Mouse (Mus musculus) induced T-regulatory cell, adult 2 months (primary cell): ENCODE measurements at regions not wholly inside any gene's neighbourhood (a gene's known extent, or its start where the extent isn't known, plus 50 kb on each side); places are given as distances from the start of the nearest gene placed in this dataset.

Experiments used
- DNase-seq: peaks from one replicate; pipeline ENCODE4 v3.0.0-alpha.2; 2012; ENCODE audit warnings: low read depth

DNA sequence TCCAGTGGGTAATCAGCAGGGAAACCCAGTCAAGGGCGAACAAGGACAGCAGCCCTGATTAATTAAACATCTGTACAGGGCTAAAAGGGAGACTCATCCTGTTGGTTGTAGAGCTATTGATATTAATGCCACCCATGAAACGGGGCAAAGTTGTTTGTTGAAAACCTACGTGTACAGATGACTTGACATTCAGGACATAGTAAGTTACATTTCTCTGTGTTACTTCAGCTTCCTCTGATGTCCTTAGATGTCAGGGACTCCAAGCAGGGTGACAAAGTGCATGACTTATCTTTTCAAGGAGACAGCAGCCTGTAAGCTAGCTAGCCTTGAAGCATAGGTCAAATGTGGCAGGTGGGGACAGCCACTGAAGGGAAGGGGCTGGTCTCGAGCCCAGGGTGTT, 390.5 kb downstream of the Ccdc171 start:
- no peak for DNase-seq

DNA sequence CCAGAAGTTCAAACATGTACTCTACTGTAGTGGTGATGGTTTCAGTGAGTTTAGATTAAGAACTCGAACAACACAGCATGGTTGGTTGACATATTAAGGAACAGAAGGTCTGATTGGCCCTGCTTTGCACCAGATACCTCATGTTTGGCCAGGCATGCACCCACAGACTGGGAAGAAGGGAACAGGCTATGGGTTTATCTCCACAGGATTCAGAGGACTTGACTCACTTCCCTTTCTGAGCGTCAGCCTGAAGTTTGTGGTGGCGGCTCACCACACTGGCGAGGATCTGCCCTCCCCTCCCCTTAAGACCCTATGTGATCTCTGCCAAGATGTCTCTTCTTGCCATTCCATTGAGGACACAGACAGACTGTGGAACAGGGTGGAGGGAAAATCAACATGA, 391.7 kb downstream of the Ccdc171 start:
- no peak for DNase-seq

DNA sequence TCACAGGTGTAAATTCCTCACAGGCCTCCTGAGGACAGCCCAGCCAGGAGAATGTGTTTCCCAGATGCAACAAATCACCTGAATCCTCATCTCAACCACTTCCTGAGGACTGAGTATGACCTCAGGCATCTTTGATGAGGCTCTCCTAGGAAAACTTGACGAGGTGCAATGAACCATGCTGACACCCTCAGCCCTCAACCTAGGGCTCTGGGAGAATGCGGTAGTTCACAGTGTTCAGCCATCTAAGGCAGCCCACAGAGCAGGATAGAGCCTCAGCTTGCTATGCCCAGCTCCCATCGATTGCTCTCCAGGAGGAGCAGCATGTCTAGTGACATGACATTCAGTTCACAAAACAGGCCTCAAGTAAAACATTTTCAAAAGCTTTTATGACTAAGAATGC, 392.7 kb downstream of the Ccdc171 start:
- DNase-seq, result no peak

DNA sequence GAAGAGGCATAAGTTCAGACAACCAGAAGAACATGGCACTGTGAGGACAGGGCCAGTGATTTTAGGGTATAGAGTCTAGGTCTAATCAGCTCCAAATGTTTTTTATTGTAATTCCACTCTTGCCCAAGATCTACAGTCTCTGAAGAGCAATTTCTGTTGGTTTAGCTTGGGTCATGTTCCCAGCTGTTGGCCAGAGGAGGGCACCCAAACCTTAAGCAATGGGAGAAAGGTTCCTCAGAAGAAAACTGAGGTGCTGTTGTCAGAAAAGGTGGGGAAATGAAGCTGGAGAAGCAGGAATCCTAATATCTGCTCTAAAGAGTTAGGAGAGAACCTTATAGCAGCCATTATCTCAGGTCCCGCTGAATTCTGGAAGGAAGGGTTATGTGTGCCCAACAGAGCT, 393.7 kb downstream of the Ccdc171 start:
- DNase-seq, result no peak

DNA sequence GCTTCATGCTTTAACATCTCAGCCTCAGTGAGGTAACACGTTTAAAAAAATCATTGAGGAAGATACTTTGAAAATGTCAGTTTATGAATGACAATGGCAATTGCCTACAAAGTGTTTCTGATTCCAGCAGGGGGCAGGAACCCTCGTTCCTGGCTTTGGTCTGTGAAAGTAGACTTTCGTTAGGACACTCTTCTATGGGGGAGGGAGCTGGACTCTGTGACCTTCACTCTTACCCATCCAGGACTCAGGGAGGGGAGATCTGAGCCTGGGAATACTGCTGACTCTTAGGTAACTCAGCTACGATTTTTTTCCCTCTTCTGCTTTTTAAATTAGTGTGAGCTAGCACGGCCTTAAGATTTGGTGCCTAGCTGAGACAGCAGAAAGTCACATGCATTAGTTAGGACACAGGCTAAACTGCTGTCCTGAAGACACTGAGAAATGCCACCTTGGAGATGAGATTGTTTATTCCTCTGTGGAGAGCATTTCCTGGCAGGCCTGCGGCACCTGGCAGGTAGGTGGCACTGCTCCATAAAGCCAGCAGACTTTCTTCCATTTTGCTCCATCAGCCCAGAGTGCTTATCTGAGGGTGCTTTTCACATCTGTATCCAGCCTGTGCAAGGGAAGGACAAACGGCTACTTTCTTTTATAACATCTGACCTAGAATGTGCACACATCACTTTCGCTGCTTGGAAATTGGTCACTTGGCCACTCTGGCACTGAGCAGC, 399.9 kb downstream of the Ccdc171 start:
- no peak for DNase-seq

DNA sequence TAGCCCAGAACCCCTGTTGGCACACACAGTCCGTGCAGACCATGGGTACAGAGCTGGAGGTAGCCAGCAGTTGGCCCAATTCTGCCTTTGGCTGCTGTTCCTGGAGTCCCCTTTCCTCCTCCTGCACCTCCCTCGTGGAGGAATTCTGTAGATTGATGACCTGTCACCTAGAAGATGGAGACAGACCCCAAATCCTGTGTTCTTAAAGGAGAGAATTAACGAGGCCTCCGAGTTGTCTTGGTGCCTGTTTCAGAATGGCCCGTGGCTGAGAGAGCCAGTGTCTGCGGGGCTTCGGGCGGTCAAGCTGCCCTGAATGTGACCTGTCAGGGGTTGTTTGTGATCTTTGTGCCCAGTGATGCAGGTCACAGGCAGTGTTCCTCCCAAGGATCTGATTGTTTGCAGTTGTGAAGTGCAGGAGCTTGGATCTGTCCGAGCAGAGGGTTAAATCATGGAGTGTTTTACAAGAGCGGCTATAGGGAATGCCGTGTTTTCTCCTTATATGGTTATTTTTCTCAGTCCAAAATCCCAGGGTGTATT, 400.9 kb downstream of the Ccdc171 start:
- DNase-seq, result no peak

DNA sequence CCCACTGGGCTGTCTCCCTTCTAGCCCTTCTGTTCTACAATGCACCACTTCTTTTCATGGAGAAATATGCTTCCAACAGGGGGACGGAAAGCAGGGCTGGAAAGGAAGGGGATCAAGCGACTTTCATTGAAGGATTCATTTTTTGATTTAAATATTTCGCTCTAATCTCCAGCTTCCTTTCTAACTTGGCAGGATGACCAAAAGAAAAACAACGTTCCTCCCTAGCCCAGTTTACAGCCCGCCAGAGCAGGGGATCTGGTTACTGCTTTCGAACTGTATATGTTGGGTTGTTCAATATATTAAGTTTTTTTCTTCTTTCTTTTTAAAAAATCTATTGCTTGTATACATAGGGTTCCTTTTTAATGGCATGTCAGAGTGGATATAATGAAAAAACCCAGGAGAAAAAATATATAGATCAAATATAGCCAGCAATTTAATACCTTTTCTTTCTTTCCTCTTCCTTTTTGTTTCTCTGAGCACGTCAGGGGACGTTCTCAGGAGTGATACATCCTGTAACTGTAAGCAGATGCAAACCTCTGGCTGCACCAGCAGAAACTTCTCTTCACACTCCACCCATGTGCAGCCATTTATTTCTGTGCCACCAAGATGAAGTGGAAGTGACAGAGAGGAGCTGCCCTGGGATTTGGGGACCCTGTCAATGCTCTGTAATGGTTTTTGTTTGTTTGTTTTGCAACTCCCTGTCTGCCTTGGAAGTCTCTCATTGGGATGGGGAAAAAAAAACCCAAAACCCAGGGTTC, 406.7 kb downstream of the Ccdc171 start:
- no peak for DNase-seq

DNA sequence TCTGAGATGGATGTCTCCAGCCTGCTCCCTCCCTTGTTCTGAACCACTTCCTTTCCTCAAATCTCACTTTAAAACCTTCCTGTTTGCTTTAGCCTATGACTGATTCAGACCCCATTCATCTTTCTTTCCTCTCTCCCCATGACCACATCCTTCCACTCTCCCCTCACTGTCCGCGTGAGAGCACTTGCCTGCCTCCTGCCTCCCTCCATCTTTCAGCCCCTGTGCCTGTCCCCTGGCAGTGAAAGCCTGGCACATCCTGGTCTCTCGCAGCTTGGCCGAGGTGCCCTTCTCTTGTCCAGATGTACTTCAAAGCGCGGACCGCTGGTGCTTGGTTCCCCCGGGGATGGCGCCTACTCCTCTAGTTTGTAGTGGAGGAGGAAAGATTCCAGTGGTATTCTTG, 416.3 kb downstream of the Ccdc171 start:
- peak; percentile 3 for DNase-seq

DNA sequence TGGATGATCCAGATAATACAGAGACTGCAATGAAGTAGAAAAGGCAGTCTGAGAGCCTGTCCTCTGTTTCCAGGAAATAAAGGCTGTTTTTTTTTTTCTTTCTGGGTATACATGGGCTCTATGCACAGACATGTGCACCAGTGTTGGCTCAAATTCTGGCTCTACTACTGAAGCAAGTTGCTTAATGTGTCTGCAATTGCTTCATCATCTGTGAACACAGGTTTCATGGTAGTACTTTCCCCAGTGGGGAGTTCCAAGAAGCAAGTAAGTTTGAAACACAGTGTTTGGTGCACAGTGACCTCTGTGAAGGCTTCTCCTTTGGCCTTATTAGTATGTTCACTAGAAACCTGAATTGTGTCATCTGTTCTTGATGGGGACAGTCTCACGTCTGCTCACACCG, 424.3 kb downstream of the Ccdc171 start:
- no peak for DNase-seq

DNA sequence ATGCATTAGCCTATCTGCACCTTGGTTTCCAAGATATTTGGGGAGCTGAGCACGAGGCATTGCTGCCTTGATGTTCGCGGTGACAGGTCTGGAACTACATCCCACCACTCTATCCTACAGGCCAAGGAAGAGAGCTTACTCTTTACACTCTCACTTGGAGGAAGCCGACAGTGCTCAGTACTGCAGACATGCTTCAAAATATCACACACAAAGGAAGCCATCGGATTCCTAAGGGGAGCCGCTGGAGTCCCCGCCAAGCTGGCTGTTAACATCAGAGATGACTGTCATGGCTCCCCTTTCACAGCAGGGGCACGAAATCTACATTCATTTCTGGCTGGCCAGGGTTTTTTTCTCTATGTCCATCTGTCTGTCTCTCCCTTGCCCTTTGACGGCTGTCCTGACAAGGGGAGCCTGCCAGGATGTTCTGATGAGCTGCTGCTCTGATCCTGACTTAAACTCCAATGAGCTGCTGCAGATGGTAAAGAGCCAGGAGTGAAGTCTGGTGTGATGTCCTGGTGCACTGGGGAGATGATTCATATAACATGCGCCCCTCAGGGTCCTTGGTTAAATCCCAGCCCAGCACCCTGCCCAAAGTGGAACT, 425.6 kb downstream of the Ccdc171 start:
- no peak for DNase-seq

DNA sequence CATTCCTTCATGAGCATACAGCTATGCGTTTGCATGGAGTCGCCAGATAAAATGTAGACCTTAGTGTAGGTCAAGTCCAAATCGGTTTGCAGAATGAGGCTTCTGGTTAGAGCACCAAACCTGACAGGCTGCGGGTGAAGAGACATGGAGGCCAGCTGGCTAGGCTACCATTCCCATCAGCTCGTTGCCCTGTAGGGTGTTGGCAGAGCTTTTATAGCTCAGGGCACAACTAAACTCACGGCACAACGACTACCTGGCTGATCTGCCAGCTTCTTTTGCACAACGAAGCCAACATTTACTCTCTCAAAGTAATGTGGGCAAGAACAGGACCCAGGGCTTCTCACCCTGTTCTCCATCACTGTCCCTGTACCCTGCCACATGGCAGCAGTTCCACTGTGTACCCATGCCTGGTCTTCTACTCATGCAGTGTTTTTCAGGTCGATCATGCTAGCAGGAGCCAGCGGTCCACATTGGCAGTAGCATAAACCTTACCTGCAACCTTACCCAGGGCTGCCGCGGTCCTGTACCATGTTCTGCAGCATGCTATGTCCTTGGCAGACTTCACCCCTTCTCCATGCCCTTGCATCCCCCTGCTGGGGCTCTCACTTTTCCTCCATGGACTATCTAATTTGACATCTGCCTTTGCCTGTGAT, 431.0 kb downstream of the Ccdc171 start:
- no peak for DNase-seq

DNA sequence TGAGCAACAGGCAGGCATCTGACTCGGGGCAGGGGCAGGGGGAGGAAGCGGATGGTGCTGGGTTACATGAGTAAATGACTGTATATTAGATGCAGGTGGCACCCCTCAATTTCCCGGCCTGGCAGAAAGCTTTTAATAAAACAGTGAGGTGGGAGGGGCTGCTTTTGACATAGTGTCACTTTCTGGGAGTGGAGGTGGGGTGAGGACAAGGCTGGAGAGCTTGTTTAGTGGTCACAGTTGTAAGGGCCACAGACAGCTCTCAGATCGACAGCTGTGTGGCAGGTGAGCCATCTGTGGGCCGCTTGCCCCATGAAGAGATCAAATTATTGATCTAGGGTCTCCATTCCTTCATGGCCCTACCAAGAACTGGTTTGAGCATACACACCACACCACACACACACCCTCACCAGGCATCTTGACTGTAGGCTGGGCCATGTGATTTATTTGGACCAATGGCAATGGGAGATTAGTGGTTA, 431.9 kb downstream of the Ccdc171 start:
- DNase-seq, result no peak

DNA sequence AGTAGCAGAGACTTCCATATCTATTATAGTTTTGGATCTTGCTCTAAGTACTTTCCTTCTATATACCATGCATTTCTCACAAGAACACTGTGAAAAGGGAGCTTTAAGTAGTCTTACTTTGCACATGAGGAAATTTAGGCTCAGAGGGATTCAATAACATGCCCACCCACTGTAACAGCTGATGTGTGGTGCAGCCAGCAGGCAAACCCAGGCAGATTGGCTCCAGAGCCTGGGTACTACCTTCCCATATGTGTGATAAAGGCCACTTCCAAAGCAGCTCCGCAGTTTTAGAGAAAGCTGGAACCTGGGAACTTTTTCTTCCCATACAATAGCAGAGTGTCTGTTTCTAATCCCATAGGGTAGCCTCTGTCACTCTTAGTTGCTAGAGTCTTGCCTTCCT, 441.6 kb downstream of the Ccdc171 start:
- DNase-seq, result no peak

DNA sequence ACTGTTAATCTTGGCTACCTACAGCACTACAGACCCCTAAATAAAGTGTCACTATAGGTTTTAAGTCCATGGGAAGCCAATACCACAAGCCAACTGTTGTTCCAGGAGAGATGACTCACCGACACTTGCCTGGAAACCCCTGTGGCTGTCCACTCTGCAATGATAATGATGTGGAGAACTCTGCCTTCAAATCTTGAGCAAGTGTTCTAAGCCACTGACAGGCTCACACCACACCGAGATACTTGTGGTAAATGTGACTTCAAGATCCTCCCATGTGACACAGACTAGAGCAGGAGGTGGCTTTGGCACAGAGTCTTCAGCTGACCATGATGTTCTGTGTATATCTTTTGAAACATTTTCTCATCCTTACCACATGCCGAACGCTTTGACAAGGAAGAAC, 447.8 kb downstream of the Ccdc171 start:
- no peak for DNase-seq

DNA sequence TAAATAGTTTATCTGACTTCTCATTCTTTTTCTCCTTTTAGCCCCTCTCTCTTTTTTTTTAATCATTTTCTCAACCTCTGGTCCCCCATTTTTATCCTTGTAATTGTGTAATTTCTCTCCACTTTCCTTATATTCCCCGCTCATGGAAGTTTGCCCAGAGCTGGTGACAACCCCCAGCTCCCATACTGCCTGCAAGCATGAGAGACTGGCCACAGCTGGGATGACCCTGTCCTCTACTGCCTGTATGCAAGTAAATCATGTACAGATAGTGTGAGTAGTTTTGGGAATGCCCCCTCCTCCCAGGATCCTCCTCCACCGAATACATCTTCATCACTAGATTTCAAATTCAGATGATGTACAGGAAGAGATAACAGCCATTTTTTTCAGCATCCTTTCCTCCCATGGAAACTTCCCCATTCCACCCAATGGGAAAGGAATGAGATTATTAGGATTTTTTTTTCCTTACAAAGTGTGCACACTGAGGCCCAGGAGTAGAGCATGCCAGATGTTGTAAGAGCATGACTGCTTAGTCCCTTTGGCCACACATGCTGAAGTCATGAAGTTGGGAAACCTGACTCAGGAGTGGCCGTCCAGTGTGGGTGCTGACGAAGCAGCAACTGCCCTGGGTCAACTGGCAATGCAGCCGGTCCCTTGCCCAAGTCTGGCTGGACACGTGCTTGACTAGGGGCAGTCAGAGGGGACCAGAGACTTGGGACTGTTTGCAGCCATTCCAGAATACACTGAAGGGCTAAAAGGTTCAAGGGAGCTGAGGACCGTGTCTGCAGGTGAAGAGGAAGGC, 449.1 kb downstream of the Ccdc171 start:
- no peak for DNase-seq

DNA sequence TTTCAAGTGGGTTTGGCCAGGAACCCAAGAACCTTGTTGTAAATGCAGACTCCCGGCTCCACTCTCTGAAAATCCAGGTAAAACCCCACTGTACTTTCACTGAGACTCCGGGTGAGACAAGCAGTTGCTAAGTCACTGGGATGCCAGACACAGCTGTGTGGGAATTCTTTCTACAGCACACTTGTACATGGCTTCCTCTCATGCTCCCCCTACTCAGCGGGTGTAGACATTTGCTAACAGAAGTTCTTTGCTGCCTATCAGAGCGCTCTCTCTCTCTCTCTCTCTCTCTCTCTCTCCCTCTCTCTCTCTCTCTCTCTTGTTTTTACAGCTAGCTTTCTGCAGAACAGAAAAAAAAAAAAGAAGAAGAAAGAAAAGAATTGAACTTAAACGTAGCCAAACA, 450.2 kb downstream of the Ccdc171 start:
- no peak for DNase-seq

DNA sequence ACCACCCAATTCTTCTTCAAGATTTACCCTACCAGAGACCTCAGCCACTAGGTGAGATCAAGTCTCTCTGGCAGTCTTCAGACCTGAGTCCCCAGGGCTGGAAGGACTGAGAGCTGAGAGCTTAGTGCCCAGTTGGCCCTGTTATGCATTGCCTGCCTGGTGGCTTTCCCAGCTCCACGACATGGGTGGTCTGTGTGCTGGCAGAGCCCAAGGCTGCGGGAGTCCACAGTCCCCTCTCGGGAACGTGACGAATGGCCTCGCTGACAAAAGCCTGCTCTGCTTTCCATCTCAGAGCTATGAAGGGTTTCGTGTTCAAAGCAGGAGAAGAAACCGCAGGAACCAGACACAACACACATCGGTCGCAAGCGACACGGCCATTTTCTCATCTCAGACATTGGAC, 450.7 kb downstream of the Ccdc171 start:
- no peak for DNase-seq

DNA sequence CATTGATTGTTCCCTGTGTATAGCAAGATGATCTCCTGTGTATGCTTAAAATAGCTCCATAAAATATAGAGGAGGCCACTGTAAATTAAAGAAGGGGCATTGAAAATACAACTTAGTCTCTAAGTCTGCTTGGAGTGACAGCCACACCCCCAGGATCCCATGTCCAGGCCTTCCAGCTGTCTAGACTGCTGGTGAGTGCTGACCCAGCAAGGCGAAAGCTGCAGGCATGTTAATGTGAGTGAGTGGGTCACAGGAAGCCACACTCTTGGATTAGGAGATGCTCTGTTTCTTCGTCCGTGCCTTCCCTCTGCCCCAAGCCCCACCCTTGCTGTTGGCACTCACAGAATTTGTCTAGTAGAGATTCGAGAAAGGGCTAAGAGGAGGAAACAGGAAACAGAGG, 453.7 kb downstream of the Ccdc171 start:
- DNase-seq, result no peak

DNA sequence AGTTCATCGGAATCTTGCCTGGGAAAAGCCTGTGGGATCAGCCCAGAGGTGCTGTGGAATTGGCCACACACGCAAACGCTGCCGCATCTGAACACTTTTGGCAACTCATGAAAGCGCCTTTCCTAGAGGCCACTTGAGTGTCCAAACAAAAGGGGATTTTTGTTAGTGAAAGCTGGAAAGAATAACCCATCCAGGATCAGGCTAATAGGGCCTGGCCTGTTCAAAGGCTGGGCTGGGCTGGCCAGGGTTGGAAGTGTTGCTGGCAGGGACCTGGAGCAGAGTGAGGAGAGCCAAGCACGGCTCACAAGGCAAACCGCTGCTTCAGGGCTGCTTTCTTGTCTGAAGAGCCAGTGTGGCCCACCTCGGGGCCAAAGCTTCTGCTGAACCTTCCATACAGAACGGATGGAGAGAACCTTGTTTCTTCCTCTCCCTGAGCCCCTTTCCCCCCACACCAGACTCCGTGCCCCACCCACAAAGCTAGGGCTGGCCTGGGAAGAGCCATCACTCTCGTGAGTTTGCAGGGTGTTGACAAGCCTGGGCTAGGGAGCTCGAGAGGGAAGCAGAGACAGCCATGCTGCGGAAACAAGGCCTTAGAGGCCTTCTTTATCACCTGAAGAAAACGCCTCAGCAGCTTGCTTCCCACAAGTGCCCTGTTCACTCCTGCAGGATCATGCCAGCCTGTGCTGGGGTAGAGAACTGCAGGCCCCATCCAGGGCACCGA, 459.5 kb downstream of the Ccdc171 start:
- DNase-seq, result no peak

DNA sequence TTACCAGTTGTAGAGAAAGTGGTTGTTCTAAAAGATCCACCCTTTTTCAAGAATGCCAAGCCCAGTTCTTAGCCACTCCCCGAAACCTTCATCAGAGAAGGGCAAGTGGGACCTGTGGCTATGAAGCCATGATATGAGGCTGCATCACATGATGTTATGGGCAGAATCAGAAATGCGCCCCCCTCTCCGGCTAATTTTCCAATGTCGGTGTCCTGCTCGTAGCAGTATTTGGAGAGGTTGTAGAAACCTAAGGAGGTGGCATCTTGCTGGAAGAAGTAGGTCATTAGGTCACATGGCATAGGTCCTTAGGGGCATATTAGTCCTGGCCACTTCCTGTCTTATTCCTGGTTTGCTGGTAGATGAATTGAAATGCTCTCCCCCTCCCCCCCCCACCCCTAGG, 460.1 kb downstream of the Ccdc171 start:
- no peak for DNase-seq
